Mouse (Mus musculus) c-Kit-negative CD71-positive TER-119-positive erythroid progenitor cells, embryonic 14.5 days (primary cell): Measurements from ENCODE around the gene Neil3.
"Not testable (repeated sequence)": the region's sequence is repeated elsewhere in the genome, so short reads cannot be mapped to it uniquely, and the experiment has no call there.

Experiments used
- DNase-seq: peaks from one replicate; pipeline ENCODE4 v3.0.0-alpha.2; 2013; ENCODE audit warnings: low read depth, low spot score

The Neil3 gene

GRCm38 (mm10) chr8:53538049-53538448 is 100.8 kb downstream of the Neil3 start:
- not testable (repeated sequence) for DNase-seq
